Mouse (Mus musculus) MEL (cell line): Measurements from ENCODE around the gene Ctdsp1. TPM values are rescaled to one million over a fixed set of nuclear protein-coding genes. Genes with fewer than 3 reads are reported as not detected.
A peak's percentile ranks its signal among the peaks of the same experiment; 100 is the strongest.

Source experiments
- DNase-seq: peaks from one replicate; pipeline ENCODE4 v3.0.0; 2011; ENCODE audit warnings: low read depth, low spot score
- H3K27ac ChIP-seq: 2 replicates; pipeline ENCODE4 v1.5.1; 2012; ENCODE audit warnings: low read depth, mild to moderate bottlenecking, control low read depth, low read length, moderate library complexity; ENCODE audit not compliant: control insufficient read depth
- H3K27me3 ChIP-seq, 2 experiments: fragments of 150-350 bp in 1 of 2; sonication (generic) in 1 of 2; 2 replicates each; pipeline ENCODE4 v1.6.1; 2012; ENCODE audit warnings: low read length in 2 of 2, mild to moderate bottlenecking in 2 of 2, improper control_type of control experiment in 1 of 2, moderate library complexity in 1 of 2; ENCODE audit not compliant: insufficient read depth in 2 of 2, control insufficient read depth in 1 of 2
- H3K36me3 ChIP-seq, 2 experiments: 2 replicates each; pipeline ENCODE4 v1.6.1; 2012 to 2014; ENCODE audit warnings: low read length in 2 of 2, improper control_type of control experiment in 1 of 2, inconsistent platforms in 1 of 2, mild to moderate bottlenecking in 1 of 2; ENCODE audit not compliant: insufficient read depth in 2 of 2, control insufficient read depth in 1 of 2
- H3K4me1 ChIP-seq, 2 experiments: fragments of 150-350 bp in 1 of 2; sonication (generic) in 1 of 2; 2 replicates each; pipeline ENCODE4 v1.6.1; 2012; ENCODE audit warnings: low read length in 2 of 2, improper control_type of control experiment in 1 of 2, mild to moderate bottlenecking in 1 of 2; ENCODE audit not compliant: insufficient read depth in 2 of 2, control insufficient read depth in 1 of 2
- H3K4me3 ChIP-seq, 2 experiments: fragments of 150-350 bp in 1 of 2; sonication (generic) in 1 of 2; 2 replicates each; pipeline ENCODE4 v1.5.1; 2012; ENCODE audit warnings: low read depth in 2 of 2, low read length in 2 of 2, mild to moderate bottlenecking in 2 of 2, moderate library complexity in 2 of 2, control low read depth in 1 of 2, improper control_type of control experiment in 1 of 2; ENCODE audit not compliant: control insufficient read depth in 1 of 2, insufficient read depth in 1 of 2
- H3K79me2 ChIP-seq: 2 replicates; pipeline ENCODE4 v1.6.1; 2012; ENCODE audit warnings: mild to moderate bottlenecking, low read length, moderate library complexity; ENCODE audit not compliant: control insufficient read depth, poor library complexity, insufficient read depth
- H3K9ac ChIP-seq: 2 replicates; pipeline ENCODE4 v1.6.1; 2012; ENCODE audit warnings: low read depth, mild to moderate bottlenecking, control low read depth, low read length, moderate library complexity; ENCODE audit not compliant: control insufficient read depth, poor library complexity, severe bottlenecking
- H3K9me3 ChIP-seq: fragments of 150-350 bp; sonication (generic); replicated peaks from 2 replicates; pipeline ENCODE4 v1.6.1; 2012; ENCODE audit warnings: mild to moderate bottlenecking, low read length, improper control_type of control experiment, moderate library complexity; ENCODE audit not compliant: insufficient read depth
- JUND ChIP-seq: IDR thresholded peaks from 2 replicates; pipeline ENCODE4 v1.6.1; 2011; ENCODE audit warnings: low read depth, mild to moderate bottlenecking, improper control_type of control experiment, low read length
- MAX ChIP-seq: IDR thresholded peaks from 2 replicates; pipeline ENCODE4 v1.6.1; 2011; ENCODE audit warnings: low read length, improper control_type of control experiment
- MYC ChIP-seq: IDR thresholded peaks from 2 replicates; pipeline ENCODE4 v1.6.1; 2011; ENCODE audit warnings: low read depth, mild to moderate bottlenecking, low read length, improper control_type of control experiment, moderate library complexity
- POLR2AphosphoS5 ChIP-seq: IDR thresholded peaks from 2 replicates; pipeline ENCODE4 v1.6.1; 2012; ENCODE audit warnings: low read depth, borderline replicate concordance, mild to moderate bottlenecking, inconsistent platforms, low read length, moderate library complexity, mixed read lengths
- ZNF384 ChIP-seq: IDR thresholded peaks from 2 replicates; pipeline ENCODE4 v1.6.1; 2012; ENCODE audit warnings: low read depth, mild to moderate bottlenecking, inconsistent platforms, low read length, improper control_type of control experiment
- polyA plus RNA-seq, 2 experiments: library from polyadenylated mRNA; stranded (reverse) in 1 of 2; unstranded in 1 of 2; fragments of >175 nt in 1 of 2; fragments of >200 nt in 1 of 2; gene quantifications; 2 replicates each; pipeline versions ENCODE4 v1.2.1 to v1.2.4; 2012; ENCODE audit warnings: low replicate concordance in 2 of 2, low read depth in 1 of 2; ENCODE audit not compliant: insufficient read length in 2 of 2, insufficient read depth in 1 of 2, missing spikeins in 1 of 2
- total RNA-seq: library from RNA; depleted of rRNA; stranded (reverse); fragments of 300-350 nt; gene quantifications from 2 replicates; pipeline ENCODE4 v1.2.3, GENCODE M21; 2012; rRNA removed

Ctdsp1 gene
- total and polyA plus RNA-seq, 3 experiments: 18.0 to 69.8 TPM; not detected in 1

DNA sequence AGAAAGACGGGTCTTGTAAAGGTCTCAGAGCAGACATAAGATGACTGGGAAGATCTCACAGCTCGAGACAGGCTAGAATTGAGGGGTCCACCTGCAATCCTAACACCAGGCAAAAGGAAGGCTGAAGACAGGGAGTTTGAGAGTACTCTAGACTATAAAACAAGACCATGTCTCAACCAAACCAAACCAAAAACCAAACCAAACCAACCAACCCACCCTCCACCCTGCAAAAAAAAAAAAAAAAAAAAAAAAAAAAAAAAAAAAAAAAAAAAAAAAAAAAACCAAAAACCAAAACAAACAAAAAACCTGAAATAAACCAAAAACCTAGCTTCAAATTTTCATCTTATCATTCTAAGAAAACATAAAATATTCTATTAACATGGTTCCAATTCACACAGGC, 53.2 kb downstream of the Ctdsp1 start:
- Histone ChIP-seq H3K27ac (no peak overlapping the region), H3K79me2 (no peaks in the 10 kb centered on the region), H3K9me3 (no peaks in the 10 kb centered on the region), H3K4me3 (no peak overlapping the region), H3K36me3 (peaks cover 7 to 15% of the 10 kb centered on the region in 2 experiments), H3K4me1 (peaks cover 3% of the 10 kb centered on the region in 2 experiments; a peak in 2 of 4 replicates), H3K27me3 (no peaks in the 10 kb centered on the region), H3K9ac (no peak overlapping the region)
- peak; percentile 64 for TF ChIP-seq ZNF384
- TF ChIP-seq JUND: no peak
- no peak for TF ChIP-seq POLR2AphosphoS5
- TF ChIP-seq MAX: no peak
- TF ChIP-seq MYC: no peak
- no peak for DNase-seq

Other genes with a start within 250 kb of the Ctdsp1 start
- 0.92 and 1.7 TPM in 2 replicates for gene Cxcr2, start 237.5 kb upstream of the Ctdsp1 start, total RNA-seq
- gene Cxcr2, start 237.5 kb upstream of the Ctdsp1 start, polyA plus RNA-seq: under 1 TPM in 1 of 2 experiments, not detected in 1; 0.11 TPM
- not detected in 2 replicates for gene Cxcr1, start 196.9 kb upstream of the Ctdsp1 start, total RNA-seq
- not detected for gene Cxcr1, start 196.9 kb upstream of the Ctdsp1 start, polyA plus RNA-seq
- 141 and 166 TPM in 2 replicates for gene Arpc2, start 155.4 kb upstream of the Ctdsp1 start, total RNA-seq
- 100 to 1,000 TPM; 108 to 423 TPM for gene Arpc2, start 155.4 kb upstream of the Ctdsp1 start, polyA plus RNA-seq
- 0.16 TPM in 1 of 2 replicates, not detected in the other for gene Gpbar1, start 113.0 kb upstream of the Ctdsp1 start, total RNA-seq
- gene Gpbar1, start 113.0 kb upstream of the Ctdsp1 start, polyA plus RNA-seq: not detected
- gene Aamp, start 106.8 kb upstream of the Ctdsp1 start, total RNA-seq: 107 and 108 TPM in 2 replicates
- gene Aamp, start 106.8 kb upstream of the Ctdsp1 start, polyA plus RNA-seq: 100 to 1,000 TPM in 1 of 2 experiments, not detected in 1; 169 TPM
- 48.2 and 52.5 TPM in 2 replicates for gene Pnkd, start 106.6 kb upstream of the Ctdsp1 start, total RNA-seq
- gene Pnkd, start 106.6 kb upstream of the Ctdsp1 start, polyA plus RNA-seq: 10 to 100 TPM in 1 of 2 experiments, not detected in 1; 64.2 TPM
- 10.3 and 13.0 TPM in 2 replicates for gene Tmbim1, start 85.9 kb upstream of the Ctdsp1 start, total RNA-seq
- gene Tmbim1, start 85.9 kb upstream of the Ctdsp1 start, polyA plus RNA-seq: 10 to 100 TPM in 1 of 2 experiments, not detected in 1; 20.8 TPM
- gene Catip, start 29.4 kb upstream of the Ctdsp1 start, total RNA-seq: 0.08 TPM in 1 of 2 replicates, not detected in the other
- gene Catip, start 29.4 kb upstream of the Ctdsp1 start, polyA plus RNA-seq: under 1 TPM in 1 of 2 experiments, not detected in 1; 0.08 TPM
- gene Slc11a1, start 16.3 kb upstream of the Ctdsp1 start, total RNA-seq: 0.26 TPM in 1 of 2 replicates, not detected in the other
- gene Slc11a1, start 16.3 kb upstream of the Ctdsp1 start, polyA plus RNA-seq: under 1 TPM in 1 of 2 experiments, not detected in 1; 0.11 TPM
- gene Vil1, start 17.9 kb downstream of the Ctdsp1 start, total RNA-seq: 0.03 and 0.04 TPM in 2 replicates
- gene Vil1, start 17.9 kb downstream of the Ctdsp1 start, polyA plus RNA-seq: under 1 TPM in 1 of 2 experiments, not detected in 1; 0.04 TPM
- 62.7 and 65.1 TPM in 2 replicates for gene Cnot9, start 114.5 kb downstream of the Ctdsp1 start, total RNA-seq
- gene Cnot9, start 114.5 kb downstream of the Ctdsp1 start, polyA plus RNA-seq: 10 to 100 TPM in 1 of 2 experiments, not detected in 1; 85.0 TPM
- gene Plcd4, start 151.4 kb downstream of the Ctdsp1 start, total RNA-seq: 0.13 and 0.15 TPM in 2 replicates
- under 1 TPM in 1 of 2 experiments, not detected in 1; 0.77 TPM for gene Plcd4, start 151.4 kb downstream of the Ctdsp1 start, polyA plus RNA-seq
- gene Usp37, start 152.8 kb downstream of the Ctdsp1 start, total RNA-seq: 24.0 and 27.7 TPM in 2 replicates
- gene Usp37, start 152.8 kb downstream of the Ctdsp1 start, polyA plus RNA-seq: 10 to 100 TPM; 17.8 to 77.6 TPM
- gene Zfp142, start 196.7 kb downstream of the Ctdsp1 start, total RNA-seq: 9.2 and 10.6 TPM in 2 replicates
- 10 to 100 TPM in 1 of 2 experiments, not detected in 1; 21.8 TPM for gene Zfp142, start 196.7 kb downstream of the Ctdsp1 start, polyA plus RNA-seq
- gene Bcs1l, start 196.8 kb downstream of the Ctdsp1 start, total RNA-seq: 24.5 and 27.7 TPM in 2 replicates
- gene Bcs1l, start 196.8 kb downstream of the Ctdsp1 start, polyA plus RNA-seq: 10 to 100 TPM in 1 of 2 experiments, not detected in 1; 35.0 TPM
- 26.2 and 32.4 TPM in 2 replicates for gene Rnf25, start 209.9 kb downstream of the Ctdsp1 start, total RNA-seq
- gene Rnf25, start 209.9 kb downstream of the Ctdsp1 start, polyA plus RNA-seq: 10 to 100 TPM in 1 of 2 experiments, not detected in 1; 49.7 TPM
- gene Stk36, start 209.9 kb downstream of the Ctdsp1 start, total RNA-seq: 0.23 and 0.26 TPM in 2 replicates
- under 1 TPM in 1 of 2 experiments, not detected in 1; 0.89 TPM for gene Stk36, start 209.9 kb downstream of the Ctdsp1 start, polyA plus RNA-seq